ENCODE assay signal across 18 mouse cellular contexts in the genomic region with DNA sequence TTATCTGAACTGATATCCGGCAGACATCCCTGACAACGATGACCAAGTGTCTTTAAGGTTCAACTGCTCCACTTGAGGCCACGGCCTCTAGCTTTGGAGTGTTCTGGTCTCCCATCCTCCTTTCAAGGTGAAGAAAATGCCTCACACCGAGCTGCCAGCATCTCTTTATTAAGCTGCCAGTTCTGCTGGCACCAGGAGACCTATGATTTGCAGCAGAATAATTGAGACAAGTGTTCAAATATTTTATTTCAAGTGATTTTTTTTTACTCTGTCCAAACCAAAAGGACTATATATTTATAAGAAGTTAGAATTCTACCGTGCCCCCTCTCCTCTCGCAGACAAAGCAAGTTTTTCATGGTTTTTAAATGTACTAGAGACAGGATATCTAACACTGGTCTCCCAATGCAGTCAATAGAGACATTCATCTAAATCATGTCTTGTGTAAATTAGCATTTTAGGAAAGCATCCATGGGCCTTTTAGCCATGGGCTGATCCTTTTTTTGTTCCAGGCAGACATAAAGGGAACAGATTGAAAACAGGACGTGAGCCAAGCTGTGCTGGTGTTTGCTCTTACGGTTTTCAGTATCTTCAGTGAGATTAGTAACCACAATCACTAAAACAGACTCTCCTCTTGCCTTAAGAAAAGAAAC.
DNase-seq lines count a peak whose midpoint lies in the region; ATAC-seq and TF ChIP-seq lines count a peak whose summit lies in the region.
"Had no signal": no experiment of that assay in that cellular context is flagged by ENCODE, and none has a peak within 500 bp of the region (broad histone marks: within the 10 kb centered on the region; RNA-seq: fewer than 3 reads in every experiment).

No protein-coding gene starts in this region.

- no peaks in the 10 kb centered on the region for H3K27me3 ChIP-seq in embryonic facial prominence, embryonic 14.5 days (replicated peaks; ENCODE audit: control insufficient read depth, insufficient read depth, low read length)
- no peaks in the 10 kb centered on the region for H3K27me3 ChIP-seq in embryonic facial prominence, embryonic 10.5 days (replicated peaks; ENCODE audit: low read depth, poor library complexity, severe bottlenecking)
- H3K27me3 ChIP-seq in forebrain, embryonic 14.5 days (replicated peaks; ENCODE audit: control insufficient read depth, insufficient read depth, low read length), result no peaks in the 10 kb centered on the region
- H3K27me3 ChIP-seq in hindbrain, postnatal 0 days (ENCODE audit: insufficient read depth, low read length), result no peaks in the 10 kb centered on the region
- no peaks in the 10 kb centered on the region for H3K27me3 ChIP-seq in neural tube, embryonic 14.5 days (ENCODE audit: control insufficient read depth, insufficient read depth, low read length)
- H3K27me3 ChIP-seq in liver, embryonic 12.5 days (replicated peaks), result no peaks in the 10 kb centered on the region
- H3K27me3 ChIP-seq: limb, embryonic 15.5 days had no signal

- no peak overlapping the region for H3K9ac ChIP-seq in embryonic facial prominence, embryonic 14.5 days (ENCODE audit: low read depth, low read length)
- H3K9ac ChIP-seq in forebrain, embryonic 14.5 days (ENCODE audit: low read length), result no peak overlapping the region
- no peak overlapping the region for H3K9ac ChIP-seq in hindbrain, postnatal 0 days (replicated peaks; ENCODE audit: low read length)
- no peak overlapping the region for H3K9ac ChIP-seq in neural tube, embryonic 14.5 days (replicated peaks; ENCODE audit: low read depth, low read length)
- H3K9ac ChIP-seq in liver, embryonic 12.5 days, result no peak overlapping the region
- H3K9ac ChIP-seq: limb, embryonic 15.5 days had no signal

- no peaks in the 10 kb centered on the region for H3K9me3 ChIP-seq in embryonic facial prominence, embryonic 14.5 days (ENCODE audit: control insufficient read depth, low read length)
- no peaks in the 10 kb centered on the region for H3K9me3 ChIP-seq in embryonic facial prominence, embryonic 10.5 days
- no peaks in the 10 kb centered on the region for H3K9me3 ChIP-seq in forebrain, embryonic 14.5 days (replicated peaks; ENCODE audit: control insufficient read depth, low read length)
- H3K9me3 ChIP-seq in hindbrain, postnatal 0 days (ENCODE audit: low read length), result no peaks in the 10 kb centered on the region
- H3K9me3 ChIP-seq in neural tube, embryonic 14.5 days (ENCODE audit: control insufficient read depth, low read length), result no peaks in the 10 kb centered on the region
- no peaks in the 10 kb centered on the region for H3K9me3 ChIP-seq in liver, embryonic 12.5 days (replicated peaks)
- H3K9me3 ChIP-seq: limb, embryonic 15.5 days had no signal

- peaks cover 9% of the 10 kb centered on the region; the same call in 1 of the 2 replicates for H3K4me1 ChIP-seq in embryonic facial prominence, embryonic 14.5 days (ENCODE audit: control insufficient read depth, insufficient read depth, low read length)
- H3K4me1 ChIP-seq in embryonic facial prominence, embryonic 10.5 days, result peaks cover 9% of the 10 kb centered on the region; the same call in 1 of the 2 replicates
- H3K4me1 ChIP-seq in forebrain, embryonic 14.5 days (ENCODE audit: control insufficient read depth, insufficient read depth, low read length), result peaks cover 14% of the 10 kb centered on the region
- H3K4me1 ChIP-seq in hindbrain, postnatal 0 days (ENCODE audit: insufficient read depth, low read length), result peaks cover 7% of the 10 kb centered on the region; the same call in 1 of the 2 replicates
- H3K4me1 ChIP-seq in neural tube, embryonic 14.5 days (ENCODE audit: control insufficient read depth, insufficient read depth, low read length), result peaks cover 5% of the 10 kb centered on the region
- no peaks in the 10 kb centered on the region for H3K4me1 ChIP-seq in liver, embryonic 12.5 days

- no peaks in the 10 kb centered on the region for H3K36me3 ChIP-seq in embryonic facial prominence, embryonic 14.5 days (ENCODE audit: control insufficient read depth, insufficient read depth, low read length)
- H3K36me3 ChIP-seq in embryonic facial prominence, embryonic 10.5 days (replicated peaks), result no peaks in the 10 kb centered on the region
- H3K36me3 ChIP-seq in forebrain, embryonic 14.5 days (ENCODE audit: control insufficient read depth, insufficient read depth, low read length), result no peaks in the 10 kb centered on the region
- no peaks in the 10 kb centered on the region for H3K36me3 ChIP-seq in hindbrain, postnatal 0 days (ENCODE audit: insufficient read depth, low read length)
- H3K36me3 ChIP-seq in neural tube, embryonic 14.5 days (ENCODE audit: control insufficient read depth, insufficient read depth, low read length), result no peaks in the 10 kb centered on the region
- H3K36me3 ChIP-seq in liver, embryonic 12.5 days, result no peaks in the 10 kb centered on the region
- H3K36me3 ChIP-seq: limb, embryonic 15.5 days had no signal

- H3K4me2 ChIP-seq in embryonic facial prominence, embryonic 14.5 days (ENCODE audit: low read depth, low read length), result no peak overlapping the region
- H3K4me2 ChIP-seq in forebrain, embryonic 14.5 days (ENCODE audit: low read length), result peak overlapping the region; percentile 17; the same call in 1 of the 2 replicates
- H3K4me2 ChIP-seq in hindbrain, postnatal 0 days (ENCODE audit: low read depth, low read length), result 0 out of 2 replicates have a peak overlapping the region, but pooled peaks have one; percentile 13
- H3K4me2 ChIP-seq in neural tube, embryonic 14.5 days (ENCODE audit: low read depth, low read length), result no peak overlapping the region
- no peak overlapping the region for H3K4me2 ChIP-seq in liver, embryonic 12.5 days
- H3K4me2 ChIP-seq: limb, embryonic 15.5 days had no signal

- TF ChIP-seq CTCF in hindbrain, postnatal 0 days (IDR thresholded peaks at IDR 0.05; ENCODE audit: low read depth), result no peak

- no peak overlapping the region for H3K4me3 ChIP-seq in embryonic facial prominence, embryonic 14.5 days (ENCODE audit: low read depth, low read length)
- no peak overlapping the region for H3K4me3 ChIP-seq in embryonic facial prominence, embryonic 10.5 days
- H3K4me3 ChIP-seq in forebrain, embryonic 14.5 days (ENCODE audit: low read depth, low read length), result no peak overlapping the region
- H3K4me3 ChIP-seq in hindbrain, postnatal 0 days (ENCODE audit: low read length), result no peak overlapping the region
- no peak overlapping the region for H3K4me3 ChIP-seq in neural tube, embryonic 14.5 days (ENCODE audit: low read depth, low read length)
- H3K4me3 ChIP-seq in liver, embryonic 12.5 days, result no peak overlapping the region
- H3K4me3 ChIP-seq: limb, embryonic 15.5 days had no signal

- WGBS in embryonic facial prominence, embryonic 14.5 days, result 32% methylated on average over 8 of the region's 8 CpGs
- 45% methylated on average over 8 of the region's 8 CpGs for WGBS in embryonic facial prominence, embryonic 10.5 days
- 5% methylated on average over 8 of the region's 8 CpGs for WGBS in forebrain, embryonic 14.5 days
- WGBS in hindbrain, postnatal 0 days, result 16% methylated on average over 8 of the region's 8 CpGs
- 12% methylated on average over 8 of the region's 8 CpGs for WGBS in neural tube, embryonic 14.5 days
- 53% methylated on average over 8 of the region's 8 CpGs for WGBS in liver, embryonic 12.5 days (ENCODE audit: insufficient replicate concordance)

- H3K27ac ChIP-seq in embryonic facial prominence, embryonic 14.5 days (replicated peaks; ENCODE audit: low read depth, low read length), result no peak overlapping the region
- no peak overlapping the region for H3K27ac ChIP-seq in embryonic facial prominence, embryonic 10.5 days (replicated peaks)
- H3K27ac ChIP-seq in forebrain, embryonic 14.5 days (ENCODE audit: low read depth, low read length), result peak overlapping the region; percentile 28; the same call in 1 of the 2 replicates
- no peak overlapping the region for H3K27ac ChIP-seq in hindbrain, postnatal 0 days
- no peak overlapping the region for H3K27ac ChIP-seq in neural tube, embryonic 14.5 days (ENCODE audit: low read depth, low read length)
- H3K27ac ChIP-seq in liver, embryonic 12.5 days, result no peak overlapping the region
- H3K27ac ChIP-seq: limb, embryonic 15.5 days; macrophage had no signal

- DNase-seq in embryonic facial prominence, embryonic 14.5 days (ENCODE audit: low spot score), result peak; percentile 73
- no peak for DNase-seq in embryonic facial prominence, embryonic 10.5 days (ENCODE audit: low spot score)
- DNase-seq in forebrain, embryonic 14.5 days (ENCODE audit: low spot score), result peak; percentile 84
- peak; percentile 48 for DNase-seq in hindbrain, postnatal 0 days (ENCODE audit: low spot score)
- no peak for DNase-seq in heart, postnatal 4 days
- no peak for DNase-seq in yolk sac, embryonic 10.5 days (ENCODE audit: low spot score)
- DNase-seq: cerebellum, adult 11 months; cerebellum, postnatal 25 days; gastrocnemius, postnatal 14 days; heart, postnatal 10 days; kidney, postnatal 14 days; lung, adult 2 months; thymus, adult 2 months had no signal

- ATAC-seq in embryonic facial prominence, embryonic 14.5 days (ENCODE audit: low read depth), result 0 out of 2 replicates have a peak, but pooled peaks have one; percentile 26
- ATAC-seq in forebrain, embryonic 14.5 days, result peak; percentile 88
- ATAC-seq in hindbrain, postnatal 0 days, result peak; percentile 58
- ATAC-seq in neural tube, embryonic 14.5 days (ENCODE audit: low read depth), result peak; percentile 65; the same call in 1 of the 2 replicates
- no peak for ATAC-seq in liver, embryonic 12.5 days
- ATAC-seq: intestine, postnatal 0 days had no signal

Comparison
In these comparisons a context has a peak if more than half of its experiments do, and no peak if none do; other contexts are left out.
1. DNase-seq: peak in embryonic facial prominence, embryonic 14.5 days (single experiment), forebrain, embryonic 14.5 days (single experiment) and hindbrain, postnatal 0 days (single experiment); none in embryonic facial prominence, embryonic 10.5 days (single experiment), heart, postnatal 4 days (single experiment) and yolk sac, embryonic 10.5 days (single experiment).
2. H3K4me2 ChIP-seq: peak in forebrain, embryonic 14.5 days (single experiment) and hindbrain, postnatal 0 days (single experiment); none in embryonic facial prominence, embryonic 14.5 days (single experiment), neural tube, embryonic 14.5 days (single experiment) and liver, embryonic 12.5 days (single experiment).